Mouse (Mus musculus) embryonic facial prominence, embryonic 10.5 days (tissue): ENCODE results near the gene Ralgapa1. TPM values are rescaled to one million over a fixed set of nuclear protein-coding genes. Genes with fewer than 3 reads are reported as not detected.

ENCODE experiments used
- DNase-seq: peaks from one replicate; pipeline ENCODE4 v3.0.0-alpha.2; 2017; ENCODE audit warnings: low spot score
- H3K27ac ChIP-seq: fragments of 300-500 bp; sonication (generic); replicated peaks from 2 replicates; pipeline ENCODE4 v1.5.1; 2016; ENCODE audit warnings: mild to moderate bottlenecking
- H3K27me3 ChIP-seq: fragments of 300-500 bp; sonication (generic); replicated peaks from 2 replicates; pipeline ENCODE4 v1.6.1; 2016; ENCODE audit warnings: low read depth, mild to moderate bottlenecking; ENCODE audit not compliant: poor library complexity, severe bottlenecking
- H3K36me3 ChIP-seq: fragments of 300-500 bp; sonication (generic); replicated peaks from 2 replicates; pipeline ENCODE4 v1.6.1; 2016; ENCODE audit warnings: mild to moderate bottlenecking, moderate library complexity
- H3K4me1 ChIP-seq: fragments of 300-500 bp; sonication (generic); 2 replicates; pipeline ENCODE4 v1.6.1; 2016
- H3K4me3 ChIP-seq: fragments of 300-500 bp; sonication (generic); 2 replicates; pipeline ENCODE4 v1.5.1; 2016; ENCODE audit warnings: mild to moderate bottlenecking, moderate library complexity
- H3K9me3 ChIP-seq: fragments of 300-500 bp; sonication (generic); 2 replicates; pipeline ENCODE4 v1.6.1; 2016; ENCODE audit warnings: mild to moderate bottlenecking
- whole genome bisulfite sequencing: fragments of 180-500 bp; shearing (Covaris S2); methylation state at CpG from one replicate; pipeline ENCODE4 v1.1.7; 2016; 5-methylcytosine and 5-hydroxymethylcytosine counted together
- polyA plus RNA-seq: library from polyadenylated mRNA; unstranded; fragments of >200 nt; fragmentation: Nextera tagmentation; extraction: Ambion mirVana; gene quantifications from 2 replicates; pipeline ENCODE4 v1.2.1, GENCODE M21; 2016

Ralgapa1 gene
- polyA plus RNA-seq, 1 experiment from 2014 or later, result 11.0 TPM

GRCm38 (mm10) chr12:55571661-55572060, 249.3 kb downstream of the Ralgapa1 start:
- WGBS, result 89% methylated on average over 10 of the region's 10 CpGs
- H3K9me3 ChIP-seq, result no peaks in the 10 kb centered on the region
- H3K4me3 ChIP-seq, result no peak overlapping the region
- no peaks in the 10 kb centered on the region for H3K36me3 ChIP-seq
- H3K27me3 ChIP-seq, result no peaks in the 10 kb centered on the region
- 0 out of 2 replicates have a peak, but pooled peaks cover 3% of the 10 kb centered on the region for H3K4me1 ChIP-seq
- no peak overlapping the region for H3K27ac ChIP-seq
- no peak for DNase-seq

GRCm38 (mm10) chr12:55571181-55571580, 249.8 kb downstream of the Ralgapa1 start:
- Histone ChIP-seq H3K4me3 (no peak overlapping the region), H3K9me3 (no peaks in the 10 kb centered on the region), H3K4me1 (0 out of 2 replicates have a peak, but pooled peaks cover 3% of the 10 kb centered on the region), H3K27ac (no peak overlapping the region), H3K27me3 (no peaks in the 10 kb centered on the region), H3K36me3 (no peaks in the 10 kb centered on the region)
- 85% methylated on average over 11 of the region's 11 CpGs for WGBS
- DNase-seq, result no peak

DNA sequence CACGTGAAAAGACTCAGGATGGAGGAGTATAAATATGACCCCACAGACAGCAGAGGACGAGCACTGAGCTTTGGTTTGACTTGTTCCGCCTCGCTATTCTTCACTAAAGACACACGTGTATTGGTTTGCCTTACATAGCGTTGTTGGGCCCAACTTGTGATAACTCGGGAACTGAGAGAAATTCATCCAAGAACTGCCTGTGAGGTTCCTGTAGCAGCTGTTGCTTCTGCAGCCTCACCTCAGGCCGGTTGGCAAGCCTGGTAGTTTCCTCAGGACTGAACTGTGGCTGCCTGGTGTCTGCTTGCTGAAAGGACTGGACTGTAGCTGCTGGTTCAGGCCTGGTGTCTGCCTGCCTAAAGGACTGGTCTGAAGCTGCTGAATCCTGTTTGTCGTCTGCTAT, 250.3 kb downstream of the Ralgapa1 start:
- H3K4me3 ChIP-seq, result no peak overlapping the region
- 89% methylated on average over 9 of the region's 9 CpGs for WGBS

GRCm38 (mm10) chr12:55569676-55570075, 251.3 kb downstream of the Ralgapa1 start:
- WGBS, result 79% methylated on average over 6 of the region's 6 CpGs
- no peaks in the 10 kb centered on the region for H3K36me3 ChIP-seq

More for the DNA sequence above, 250.3 kb downstream of the Ralgapa1 start:
- no peaks in the 10 kb centered on the region for H3K9me3 ChIP-seq
- no peaks in the 10 kb centered on the region for H3K36me3 ChIP-seq
- H3K4me1 ChIP-seq, result 0 out of 2 replicates have a peak, but pooled peaks cover 3% of the 10 kb centered on the region
- DNase-seq, result no peak
- no peaks in the 10 kb centered on the region for H3K27me3 ChIP-seq
- no peak overlapping the region for H3K27ac ChIP-seq

GRCm38 (mm10) chr12:55568466-55568865, 252.5 kb downstream of the Ralgapa1 start:
- Histone ChIP-seq H3K9me3 (no peaks in the 10 kb centered on the region), H3K4me3 (no peak overlapping the region), H3K27ac (no peak overlapping the region), H3K4me1 (no peaks in the 10 kb centered on the region), H3K36me3 (no peaks in the 10 kb centered on the region), H3K27me3 (no peaks in the 10 kb centered on the region)
- no peak for DNase-seq
- WGBS, result 85% methylated on average over 3 of the region's 3 CpGs

More at GRCm38 (mm10) chr12:55569676-55570075, 251.3 kb downstream of the Ralgapa1 start:
- Histone ChIP-seq H3K27me3 (no peaks in the 10 kb centered on the region), H3K4me3 (no peak overlapping the region), H3K4me1 (0 out of 2 replicates have a peak, but pooled peaks cover 3% of the 10 kb centered on the region), H3K9me3 (no peaks in the 10 kb centered on the region), H3K27ac (no peak overlapping the region)
- DNase-seq, result no peak

DNA sequence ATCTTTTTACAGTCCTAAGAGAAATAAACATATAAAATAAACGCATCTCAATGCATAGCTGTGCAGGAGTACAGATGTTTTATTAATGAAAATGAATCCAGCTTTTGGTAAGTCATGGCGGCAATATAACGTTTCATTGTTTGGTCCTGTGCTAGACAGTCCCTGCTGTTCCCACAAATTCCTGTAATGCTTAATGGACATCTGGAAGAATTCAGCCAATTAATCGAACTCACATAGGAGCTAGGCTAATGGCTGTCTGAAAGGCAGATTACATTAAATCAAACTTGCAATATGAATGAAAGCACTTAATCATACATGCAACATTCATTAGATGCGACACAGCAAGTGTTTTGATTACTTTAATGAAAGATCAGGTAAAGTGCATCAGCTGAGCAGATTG, 254.1 kb downstream of the Ralgapa1 start:
- DNase-seq, result no peak

GRCm38 (mm10) chr12:55565867-55566266, 255.1 kb downstream of the Ralgapa1 start:
- WGBS, result 78% methylated on average over 9 of the region's 9 CpGs
- Histone ChIP-seq H3K36me3 (no peaks in the 10 kb centered on the region), H3K4me3 (no peak overlapping the region), H3K4me1 (no peaks in the 10 kb centered on the region), H3K9me3 (no peaks in the 10 kb centered on the region), H3K27ac (no peak overlapping the region), H3K27me3 (no peaks in the 10 kb centered on the region)
- no peak for DNase-seq

More for the DNA sequence above, 254.1 kb downstream of the Ralgapa1 start:
- Histone ChIP-seq H3K9me3 (no peaks in the 10 kb centered on the region), H3K4me3 (no peak overlapping the region), H3K4me1 (no peaks in the 10 kb centered on the region), H3K27ac (no peak overlapping the region), H3K27me3 (no peaks in the 10 kb centered on the region), H3K36me3 (no peaks in the 10 kb centered on the region)
- 84% methylated on average over 5 of the region's 5 CpGs for WGBS

DNA sequence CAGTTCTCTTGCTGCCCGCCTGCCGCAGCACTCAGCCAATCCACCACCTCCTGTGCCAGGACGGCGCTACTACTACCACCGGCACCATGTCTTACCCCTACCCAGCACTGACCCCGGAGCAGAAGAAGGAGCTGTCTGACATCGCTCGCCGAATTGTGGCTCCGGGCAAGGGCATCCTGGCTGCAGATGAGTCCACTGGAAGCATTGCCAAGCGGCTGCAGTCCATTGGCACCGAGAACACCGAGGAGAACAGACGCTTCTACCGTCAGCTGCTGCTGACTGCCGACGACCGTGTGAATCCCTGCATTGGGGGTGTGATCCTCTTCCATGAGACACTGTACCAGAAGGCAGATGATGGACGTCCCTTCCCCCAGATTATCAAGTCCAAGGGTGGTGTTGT, 255.8 kb downstream of the Ralgapa1 start, which contains the start of gene Aldoart2:
Gene Aldoart2 (plus strand): TSS at position 34 of the 400 bp plus-strand sequence.
- no peak for DNase-seq
- Histone ChIP-seq H3K27me3 (no peaks in the 10 kb centered on the region), H3K27ac (no peak within 1 kb of the TSS), H3K36me3 (no peaks in the 10 kb centered on the region), H3K9me3 (no peaks in the 10 kb centered on the region), H3K4me3 (no peak within 1 kb of the TSS), H3K4me1 (peaks cover 4% of the 10 kb centered on the region)
- WGBS, result 95% methylated on average over 19 of the region's 19 CpGs

DNA sequence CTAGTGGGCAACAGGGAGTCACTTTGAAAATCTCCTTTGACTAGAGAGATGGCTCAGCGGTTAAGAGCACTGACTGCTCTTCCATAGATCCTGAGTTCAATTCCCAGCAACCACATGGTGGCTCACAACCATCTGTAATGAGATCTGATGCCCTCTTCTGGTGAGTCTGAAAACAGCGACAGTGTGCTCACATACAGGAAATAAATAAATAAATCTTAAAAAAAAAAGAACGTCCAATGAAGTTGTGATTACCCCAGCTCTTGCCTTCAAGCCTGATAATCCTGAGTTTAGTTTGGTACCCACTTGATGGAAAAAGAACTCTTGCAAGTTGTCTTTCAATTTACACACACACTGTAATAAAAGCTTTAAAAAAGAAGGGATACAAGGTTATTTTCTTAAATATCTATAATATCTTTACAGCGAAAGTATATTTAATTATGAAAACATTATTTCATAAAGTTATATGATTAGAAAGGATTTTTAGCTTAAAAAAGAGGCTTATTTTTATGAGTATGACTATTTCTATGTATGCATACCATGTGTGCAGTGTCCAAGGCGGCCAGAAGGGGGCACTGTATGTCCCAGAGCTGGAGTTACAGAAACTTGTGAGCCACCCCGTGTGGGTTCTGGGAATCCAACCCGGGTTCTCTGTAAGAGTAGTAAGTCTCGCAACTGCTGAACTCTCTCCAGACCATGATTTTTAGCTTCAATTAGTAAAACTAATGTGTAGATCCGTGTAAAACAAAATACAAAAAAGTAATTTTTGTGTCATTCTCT, 256.6 kb downstream of the Ralgapa1 start:
- Histone ChIP-seq H3K27me3 (no peaks in the 10 kb centered on the region), H3K9me3 (no peaks in the 10 kb centered on the region)
- 84% methylated on average over 9 of the region's 9 CpGs for WGBS

GRCm38 (mm10) chr12:55563742-55564141, 257.2 kb downstream of the Ralgapa1 start:
- Histone ChIP-seq H3K27me3 (no peaks in the 10 kb centered on the region), H3K4me3 (no peak overlapping the region), H3K36me3 (no peaks in the 10 kb centered on the region), H3K4me1 (peaks cover 8% of the 10 kb centered on the region), H3K27ac (no peak overlapping the region), H3K9me3 (no peaks in the 10 kb centered on the region)
- DNase-seq, result no peak
- 96% methylated on average over 3 of the region's 3 CpGs for WGBS

More for the DNA sequence above, 256.6 kb downstream of the Ralgapa1 start:
- Histone ChIP-seq H3K36me3 (no peaks in the 10 kb centered on the region), H3K27ac (no peak overlapping the region), H3K4me3 (no peak overlapping the region), H3K4me1 (peaks cover 8% of the 10 kb centered on the region)
- no peak for DNase-seq

GRCm38 (mm10) chr12:55560025-55560690, 260.8 kb downstream of the Ralgapa1 start:
- Histone ChIP-seq H3K4me1 (peaks cover 8% of the 10 kb centered on the region), H3K27ac (no peak overlapping the region), H3K9me3 (no peaks in the 10 kb centered on the region), H3K27me3 (no peaks in the 10 kb centered on the region), H3K4me3 (peak overlapping the region; percentile 51), H3K36me3 (no peaks in the 10 kb centered on the region)
- WGBS, result 13% methylated on average over 19 of the region's 19 CpGs
- peak; percentile 27 for DNase-seq

DNA sequence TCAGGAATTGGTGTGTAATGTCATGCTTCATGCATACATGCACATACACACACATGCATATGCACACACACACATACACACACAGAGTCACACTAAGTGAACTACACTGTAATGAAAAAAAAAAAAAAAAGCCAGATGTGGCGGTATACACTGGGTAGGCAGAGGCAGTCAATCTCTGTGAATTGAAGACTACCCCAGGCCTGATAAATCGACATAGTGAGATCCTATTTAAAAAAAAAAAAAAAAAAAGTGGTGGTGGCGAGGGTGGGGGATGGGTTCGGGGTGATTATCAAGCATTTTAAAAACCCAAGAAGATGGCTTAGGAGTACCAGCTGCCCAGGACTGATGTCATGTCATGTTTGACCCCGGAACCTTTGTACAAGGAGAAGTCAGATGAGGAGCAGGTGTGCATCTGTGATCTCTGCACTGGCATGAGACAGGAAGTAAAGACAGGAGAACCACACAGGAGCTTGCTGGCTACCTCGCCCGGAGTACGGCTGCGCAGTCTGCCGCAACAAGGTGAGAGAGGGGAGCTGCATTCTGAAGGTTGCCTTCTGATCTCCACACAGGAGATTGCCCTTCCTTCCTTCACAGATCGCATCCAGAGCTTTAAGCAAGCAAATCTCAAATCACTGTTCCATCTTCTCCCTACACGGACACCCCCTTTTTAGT, 261.6 kb downstream of the Ralgapa1 start:
- 86% methylated on average over 12 of the region's 12 CpGs for WGBS
- peaks cover 8% of the 10 kb centered on the region for H3K4me1 ChIP-seq
- H3K27ac ChIP-seq, result no peak overlapping the region
- no peaks in the 10 kb centered on the region for H3K27me3 ChIP-seq
- H3K4me3 ChIP-seq, result no peak overlapping the region
- no peaks in the 10 kb centered on the region for H3K36me3 ChIP-seq
- DNase-seq, result no peak
- H3K9me3 ChIP-seq, result no peaks in the 10 kb centered on the region
